Mouse (Mus musculus) 3134 (cell line): ENCODE measurements around the gene Gas7.

ENCODE experiments used
- DNase-seq: peaks from one replicate; pipeline ENCODE4 v3.0.0-alpha.2; 2011; ENCODE audit warnings: low spot score; ENCODE audit not compliant: insufficient read length; ENCODE audit errors: extremely low read depth

The Gas7 gene

GRCm38 (mm10) chr11:67531926-67532565, 76.8 kb downstream of the Gas7 start:
- DNase-seq, result no peak

DNA sequence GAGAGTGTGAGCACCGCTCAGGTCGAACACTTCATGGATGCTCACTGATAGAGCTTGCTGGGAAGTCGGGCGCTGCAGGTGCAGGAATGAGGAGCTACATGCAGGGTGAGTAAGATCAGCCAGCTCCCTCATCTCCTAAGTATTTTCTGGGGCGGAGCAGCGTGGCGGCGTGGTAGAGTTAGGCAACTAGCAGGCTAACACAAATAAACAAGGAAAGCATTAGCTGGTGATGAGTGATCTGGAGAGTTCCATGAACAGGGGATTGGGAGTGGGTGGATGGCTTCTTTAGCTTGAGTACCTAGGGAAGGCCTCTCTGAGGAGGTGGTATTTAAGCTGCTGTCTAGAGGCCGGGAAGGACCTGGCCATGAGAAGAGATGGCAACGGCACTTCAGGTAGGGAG, 77.5 kb downstream of the Gas7 start:
- no peak for DNase-seq

- DNase-seq, result no peak
These were observed 77.9 kb downstream of the Gas7 start for GRCm38 (mm10) chr11:67533151-67533550.

- DNase-seq, result no peak
These were observed 80.5 kb downstream of the Gas7 start for GRCm38 (mm10) chr11:67535703-67536102.

GRCm38 (mm10) chr11:67536413-67536812, 81.2 kb downstream of the Gas7 start:
- no peak for DNase-seq

- DNase-seq, result no peak
These were observed 82.1 kb downstream of the Gas7 start for GRCm38 (mm10) chr11:67537353-67537752.

DNA sequence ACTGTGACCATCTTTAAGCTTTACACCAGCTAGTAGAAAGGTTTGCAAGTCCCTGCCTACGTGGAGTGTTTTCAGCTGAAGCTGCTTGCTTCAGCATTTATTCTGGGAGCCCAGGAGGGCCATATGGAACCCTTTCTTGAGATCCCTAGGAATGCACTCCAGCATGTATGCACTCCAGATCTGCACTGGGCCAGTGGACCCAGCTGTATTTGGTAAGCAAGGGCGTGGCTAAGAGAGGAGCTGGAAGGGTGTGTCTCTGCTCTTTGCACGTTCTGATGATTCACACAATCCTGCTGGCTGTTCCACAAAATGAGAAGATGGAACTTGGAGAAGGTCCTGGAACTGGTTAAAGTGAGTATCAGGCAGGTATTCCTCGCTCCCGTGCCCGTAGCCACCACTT, 83.3 kb downstream of the Gas7 start:
- DNase-seq, result no peak

- DNase-seq, result no peak
These were observed 89.6 kb downstream of the Gas7 start for GRCm38 (mm10) chr11:67544656-67545432.

- no peak for DNase-seq
These were observed 91.3 kb downstream of the Gas7 start for GRCm38 (mm10) chr11:67546582-67546981.

DNA sequence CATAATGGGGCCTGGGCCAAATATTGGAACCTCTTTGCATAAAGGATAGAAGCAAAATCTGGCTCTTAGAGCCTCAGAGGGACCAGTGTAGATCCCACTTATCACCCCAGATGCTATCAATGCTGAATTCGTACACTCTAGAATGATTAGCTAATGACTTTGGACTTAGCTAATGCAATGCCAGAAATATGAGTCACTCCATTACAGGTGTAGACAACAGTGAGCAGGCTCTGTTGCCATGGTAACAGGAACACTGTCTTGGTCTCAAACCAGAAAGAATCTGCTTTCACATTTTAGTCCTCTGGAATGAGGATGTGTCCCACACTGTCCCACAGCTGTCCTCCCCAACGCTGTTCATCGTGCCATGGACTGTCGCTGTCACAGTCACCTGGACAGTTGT, 94.1 kb downstream of the Gas7 start:
- DNase-seq, result no peak

DNA sequence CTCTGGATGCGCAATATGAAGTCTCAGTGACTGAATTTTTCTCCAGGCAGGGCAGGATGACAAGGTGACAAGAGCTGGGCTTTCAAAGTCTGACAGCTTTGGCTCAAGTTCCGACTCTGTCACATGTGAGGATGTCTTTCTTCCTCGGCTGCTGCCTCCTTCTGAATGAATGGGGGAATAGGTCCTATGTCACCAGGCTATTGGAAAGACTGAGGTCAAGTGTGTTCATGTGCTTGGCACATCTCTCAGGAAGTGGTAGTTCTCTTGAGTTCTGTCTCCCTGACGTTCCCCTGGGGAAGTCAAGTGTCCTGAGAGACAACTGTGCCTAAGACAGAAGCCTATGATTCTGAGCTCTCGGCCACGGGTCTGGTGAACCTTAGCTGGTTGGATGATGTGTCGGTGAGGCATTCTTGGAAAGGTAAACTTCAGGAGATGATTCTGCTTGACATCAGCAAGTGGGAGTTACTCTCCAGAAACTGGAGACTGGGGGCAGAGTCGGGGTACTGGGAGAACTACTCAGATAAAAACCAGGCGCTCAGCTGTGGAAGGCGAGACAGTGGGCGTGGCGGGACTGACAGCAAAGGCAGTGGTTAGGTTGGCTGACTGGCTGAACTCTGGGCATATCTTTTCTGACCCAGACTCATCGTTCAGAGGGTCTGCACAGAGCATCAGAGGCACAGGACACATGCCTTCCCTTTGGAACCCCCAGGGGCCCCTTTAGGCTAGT, 94.7 kb downstream of the Gas7 start:
- no peak for DNase-seq

DNA sequence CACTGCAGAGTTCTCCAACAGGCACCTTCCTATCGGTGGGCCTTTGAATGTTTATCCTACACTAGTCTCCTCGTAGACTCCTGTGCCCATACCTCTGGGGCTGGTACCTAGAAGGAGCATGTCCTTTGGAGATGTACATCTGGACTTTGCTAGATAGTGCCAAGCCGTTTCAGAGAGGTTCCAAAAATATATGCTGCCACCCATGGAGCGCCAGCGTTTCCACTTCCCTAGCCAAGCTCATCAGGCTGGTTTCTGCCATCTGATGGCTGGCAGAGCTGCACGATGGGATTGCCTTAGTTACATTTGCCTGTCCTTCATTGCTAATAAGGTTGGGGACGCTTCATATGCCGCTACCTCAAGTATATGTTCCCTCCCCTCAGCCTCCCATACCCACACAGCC, 97.2 kb downstream of the Gas7 start:
- DNase-seq, result no peak

DNA sequence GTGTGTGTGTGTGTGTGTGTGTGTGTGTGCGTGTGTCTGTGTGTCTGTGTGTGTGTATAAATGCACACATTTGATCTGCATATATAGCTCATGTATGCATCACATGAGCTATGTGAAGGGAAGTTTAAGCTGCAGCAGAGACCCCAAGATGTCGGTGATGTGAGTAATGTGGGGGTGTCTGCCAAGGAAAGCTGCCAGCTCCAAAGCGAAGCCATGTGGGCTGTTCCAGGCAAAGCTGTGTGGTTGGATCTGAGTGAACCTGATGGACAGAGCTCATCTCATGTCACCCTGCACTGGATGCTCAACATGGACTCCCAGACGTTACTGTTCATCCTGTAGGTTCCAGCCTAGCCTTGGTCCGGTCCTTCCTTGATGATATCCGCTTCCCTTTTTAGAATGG, 99.0 kb downstream of the Gas7 start:
- no peak for DNase-seq

GRCm38 (mm10) chr11:67556360-67556759, 101.1 kb downstream of the Gas7 start:
- no peak for DNase-seq

DNA sequence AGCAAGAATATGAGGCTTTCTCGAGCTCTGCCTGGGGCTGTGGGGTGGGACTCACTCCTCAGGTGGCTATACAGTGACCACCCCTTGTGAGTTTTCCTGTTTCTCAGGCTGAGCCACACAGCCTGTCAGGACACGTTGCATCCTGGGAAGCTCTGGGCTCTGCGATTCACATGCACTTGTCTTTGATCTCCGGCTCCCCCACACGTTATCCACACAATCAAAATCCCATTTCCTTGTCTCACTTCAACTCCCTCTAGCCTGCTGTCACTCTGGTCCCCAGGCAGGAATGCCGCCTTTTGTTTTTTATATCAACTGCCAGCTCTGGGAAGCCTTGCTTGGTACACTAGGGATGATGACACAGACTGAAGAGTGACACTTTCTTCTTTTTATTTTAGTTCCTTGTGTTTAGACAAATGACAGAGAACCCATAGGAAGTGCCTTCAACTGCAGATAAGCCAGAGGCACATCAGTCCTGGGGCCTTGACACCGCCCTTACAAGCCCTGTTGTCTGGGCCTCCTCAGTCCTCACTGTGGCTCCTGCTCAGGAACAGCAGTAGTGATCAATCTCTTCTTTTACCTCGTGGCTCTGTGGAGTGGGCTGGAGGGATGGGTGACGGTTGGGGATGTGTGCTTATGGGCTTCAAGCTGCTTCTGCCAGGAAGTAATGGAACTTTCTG, 103.7 kb downstream of the Gas7 start:
- DNase-seq, result no peak

GRCm38 (mm10) chr11:67559522-67559921, 104.3 kb downstream of the Gas7 start:
- DNase-seq, result no peak

GRCm38 (mm10) chr11:67561631-67562030, 106.4 kb downstream of the Gas7 start:
- no peak for DNase-seq

- no peak for DNase-seq
These were observed 107.9 kb downstream of the Gas7 start for GRCm38 (mm10) chr11:67563141-67563540.

DNA sequence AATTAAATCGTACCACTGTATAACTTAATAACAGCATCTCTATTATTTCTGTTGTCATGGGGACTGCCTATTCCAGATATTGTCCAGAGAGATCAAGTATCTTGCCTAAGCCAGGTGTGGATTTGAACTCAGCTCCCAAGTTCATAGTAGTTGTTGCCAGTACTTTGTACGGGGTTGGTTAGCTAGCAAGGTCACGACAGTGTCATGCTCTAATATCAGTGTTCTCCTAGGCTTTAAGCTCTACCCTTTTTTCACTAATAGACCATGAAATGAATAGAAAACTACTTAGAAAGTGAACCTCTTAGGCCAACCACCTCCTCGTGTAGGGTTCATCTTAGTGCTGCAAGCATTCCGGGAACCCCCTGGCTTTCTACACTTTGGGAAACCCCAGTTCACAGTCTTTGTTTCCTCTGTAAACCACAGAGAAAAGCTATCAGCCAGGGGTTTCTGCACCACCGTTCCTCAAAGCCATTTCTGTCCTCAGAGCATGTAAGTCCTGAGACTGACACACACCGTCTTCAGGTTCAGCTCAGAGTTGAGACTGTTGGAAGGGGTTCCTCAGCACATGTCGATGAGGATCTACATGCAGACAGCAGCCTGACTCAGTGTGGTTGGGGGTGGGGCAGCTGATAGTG, 108.9 kb downstream of the Gas7 start:
- DNase-seq, result no peak

DNA sequence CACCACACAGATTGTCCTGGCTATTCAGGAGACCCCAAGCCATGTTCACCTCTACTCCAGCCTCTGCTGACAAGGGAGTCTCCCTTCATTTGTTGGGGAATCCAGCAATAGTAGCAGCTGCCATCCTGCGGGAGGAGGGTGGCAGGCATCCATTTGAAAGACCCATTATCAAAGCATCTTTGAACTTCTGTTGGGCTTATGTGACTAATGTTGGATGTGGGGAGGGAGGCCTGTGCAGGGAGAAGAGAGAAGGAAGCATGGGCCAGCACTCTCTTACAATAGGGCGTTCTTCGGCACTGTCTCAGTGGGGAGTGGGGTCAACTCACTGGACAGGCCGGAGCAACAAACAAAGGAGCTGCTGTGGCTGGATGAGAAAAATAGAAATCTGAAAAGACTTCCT, 110.3 kb downstream of the Gas7 start:
- no peak for DNase-seq

GRCm38 (mm10) chr11:67566704-67567103, 111.5 kb downstream of the Gas7 start:
- DNase-seq, result no peak
